Mouse (Mus musculus): ENCODE data around the gene St14. TPM values are rescaled to one million over a fixed set of nuclear protein-coding genes. Genes with fewer than 3 reads are reported as not detected.

The St14 gene
- polyA plus RNA-seq, 1 experiment from 2014 or later = 45.9 TPM

DNA sequence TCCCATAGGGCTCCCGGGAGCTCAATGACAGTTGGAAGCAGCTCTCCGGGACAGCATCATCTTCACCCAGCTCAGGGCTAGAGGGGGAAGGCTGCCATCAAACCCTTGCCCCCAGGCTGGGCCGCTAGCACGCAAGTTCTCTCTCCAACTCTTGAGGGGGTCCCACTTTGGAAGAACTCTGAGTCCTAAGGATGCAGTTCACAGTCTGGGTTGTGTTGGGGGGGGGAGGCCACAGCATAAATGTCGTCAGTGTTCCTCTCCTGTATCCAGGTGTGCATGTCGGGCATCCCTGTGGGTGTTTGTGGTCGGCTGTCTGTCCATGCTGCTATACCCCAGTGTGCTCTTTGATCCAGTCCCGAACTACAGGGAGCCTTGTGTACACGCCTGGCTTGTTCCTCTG is 42.1 kb downstream of the St14 start:
- TF ChIP-seq CTCF (IDR thresholded peaks at IDR 0.05; ENCODE audit: low read depth) = no peak
- DNase-seq (ENCODE audit: low spot score) (no peak), ATAC-seq (replicated peaks; ENCODE audit: low FRiP score, low read depth) (no peak)
- Histone ChIP-seq H3K9me3 (replicated peaks; ENCODE audit: low read length) (no peaks in the 10 kb centered on the region), H3K27me3 (ENCODE audit: insufficient read depth, low read length) (no peaks in the 10 kb centered on the region), H3K4me2 (ENCODE audit: low read length) (no peak overlapping the region), H3K27ac (no peak overlapping the region), H3K4me3 (replicated peaks; ENCODE audit: low read depth, low read length) (no peak overlapping the region), H3K36me3 (ENCODE audit: insufficient read depth, low read length) (no peaks in the 10 kb centered on the region), H3K9ac (ENCODE audit: low read depth, low read length) (no peak overlapping the region), H3K4me1 (replicated peaks; ENCODE audit: insufficient read depth, low read length) (no peaks in the 10 kb centered on the region)
- 87% methylated on average over 9 of the region's 9 CpGs for WGBS

DNA sequence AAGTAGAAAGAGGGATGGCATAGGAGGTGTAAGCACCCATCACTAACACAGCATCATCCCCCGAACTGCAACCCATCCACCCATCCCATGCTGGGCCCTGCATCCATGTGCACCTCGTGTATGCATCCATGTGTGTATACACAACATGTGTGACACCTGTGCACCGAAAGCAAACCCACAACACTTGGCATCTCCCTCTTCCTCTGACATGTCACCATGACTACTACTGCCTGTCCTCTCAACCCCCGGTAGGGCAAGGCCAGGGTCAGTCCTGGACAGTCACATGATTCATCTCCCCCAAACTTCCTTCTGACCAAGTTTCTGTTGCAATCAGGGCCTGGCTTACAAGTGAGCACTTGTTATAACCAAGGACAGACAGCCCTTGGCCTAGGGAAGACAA is 42.8 kb downstream of the St14 start:
- Histone ChIP-seq H3K36me3 (ENCODE audit: insufficient read depth, low read length) (no peaks in the 10 kb centered on the region), H3K4me3 (replicated peaks; ENCODE audit: low read depth, low read length) (no peak overlapping the region), H3K4me2 (ENCODE audit: low read length) (no peak overlapping the region), H3K27ac (no peak overlapping the region), H3K27me3 (ENCODE audit: insufficient read depth, low read length) (no peaks in the 10 kb centered on the region), H3K4me1 (replicated peaks; ENCODE audit: insufficient read depth, low read length) (no peaks in the 10 kb centered on the region), H3K9ac (ENCODE audit: low read depth, low read length) (no peak overlapping the region), H3K9me3 (replicated peaks; ENCODE audit: low read length) (no peaks in the 10 kb centered on the region)
- 72% methylated on average over 4 of the region's 4 CpGs for WGBS
- DNase-seq (ENCODE audit: low spot score) = no peak
- ATAC-seq (replicated peaks; ENCODE audit: low FRiP score, low read depth) = no peak
- no peak for TF ChIP-seq CTCF (IDR thresholded peaks at IDR 0.05; ENCODE audit: low read depth)

DNA sequence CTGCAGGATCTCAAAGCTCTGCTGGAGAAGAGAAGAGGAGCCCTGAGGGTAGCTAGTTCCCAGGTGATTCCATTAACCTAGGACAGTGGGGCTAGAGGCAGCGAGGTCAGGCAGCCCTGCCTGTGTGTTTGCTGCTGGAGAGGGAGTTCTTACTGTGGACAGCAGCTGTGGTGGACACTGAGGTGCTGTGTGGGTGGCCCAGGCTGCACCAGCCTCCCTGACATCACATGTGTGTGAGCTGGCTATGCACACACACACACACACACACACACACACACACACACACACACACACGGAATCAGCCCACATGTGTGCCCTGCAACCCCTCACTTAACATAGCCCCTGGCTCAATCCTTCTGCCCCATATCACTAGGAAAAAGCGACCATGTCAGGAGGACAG is 43.5 kb downstream of the St14 start:
- 66% methylated on average over 3 of the region's 3 CpGs for WGBS
- DNase-seq (ENCODE audit: low spot score) (no peak), ATAC-seq (replicated peaks; ENCODE audit: low FRiP score, low read depth) (no peak)
- Histone ChIP-seq H3K4me3 (replicated peaks; ENCODE audit: low read depth, low read length) (no peak overlapping the region), H3K9me3 (replicated peaks; ENCODE audit: low read length) (no peaks in the 10 kb centered on the region), H3K4me1 (replicated peaks; ENCODE audit: insufficient read depth, low read length) (no peaks in the 10 kb centered on the region), H3K27me3 (ENCODE audit: insufficient read depth, low read length) (no peaks in the 10 kb centered on the region), H3K27ac (no peak overlapping the region), H3K9ac (ENCODE audit: low read depth, low read length) (no peak overlapping the region), H3K36me3 (ENCODE audit: insufficient read depth, low read length) (no peaks in the 10 kb centered on the region), H3K4me2 (ENCODE audit: low read length) (no peak overlapping the region)
- no peak for TF ChIP-seq CTCF (IDR thresholded peaks at IDR 0.05; ENCODE audit: low read depth)

DNA sequence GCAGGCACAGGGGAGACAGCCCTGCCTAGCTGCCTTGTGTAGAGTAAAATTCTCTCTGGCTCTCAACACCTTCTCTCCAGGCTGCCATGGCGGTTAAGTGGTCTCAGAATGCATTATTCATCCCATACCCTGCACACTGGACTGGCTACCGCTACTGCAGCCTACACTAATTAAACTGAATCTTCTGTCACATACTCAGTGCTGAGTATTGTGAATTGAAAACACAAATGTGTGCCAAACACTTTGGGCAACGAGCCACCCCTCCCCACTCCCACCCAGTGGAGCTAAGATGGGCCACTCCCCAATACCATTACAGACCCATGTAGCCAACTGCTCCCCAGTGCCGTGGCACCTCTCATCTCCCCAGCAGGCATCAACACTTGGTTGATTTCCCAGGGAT is 44.2 kb downstream of the St14 start:
- no peak for DNase-seq (ENCODE audit: low spot score)
- TF ChIP-seq CTCF (IDR thresholded peaks at IDR 0.05; ENCODE audit: low read depth) = no peak
- Histone ChIP-seq H3K4me3 (replicated peaks; ENCODE audit: low read depth, low read length) (no peak overlapping the region), H3K4me1 (replicated peaks; ENCODE audit: insufficient read depth, low read length) (no peaks in the 10 kb centered on the region), H3K4me2 (ENCODE audit: low read length) (no peak overlapping the region), H3K9ac (ENCODE audit: low read depth, low read length) (no peak overlapping the region), H3K27me3 (ENCODE audit: insufficient read depth, low read length) (no peaks in the 10 kb centered on the region), H3K9me3 (replicated peaks; ENCODE audit: low read length) (no peaks in the 10 kb centered on the region), H3K36me3 (ENCODE audit: insufficient read depth, low read length) (no peaks in the 10 kb centered on the region), H3K27ac (no peak overlapping the region)
- no peak for ATAC-seq (replicated peaks; ENCODE audit: low FRiP score, low read depth)
- 87% methylated on average over 4 of the region's 4 CpGs for WGBS

DNA sequence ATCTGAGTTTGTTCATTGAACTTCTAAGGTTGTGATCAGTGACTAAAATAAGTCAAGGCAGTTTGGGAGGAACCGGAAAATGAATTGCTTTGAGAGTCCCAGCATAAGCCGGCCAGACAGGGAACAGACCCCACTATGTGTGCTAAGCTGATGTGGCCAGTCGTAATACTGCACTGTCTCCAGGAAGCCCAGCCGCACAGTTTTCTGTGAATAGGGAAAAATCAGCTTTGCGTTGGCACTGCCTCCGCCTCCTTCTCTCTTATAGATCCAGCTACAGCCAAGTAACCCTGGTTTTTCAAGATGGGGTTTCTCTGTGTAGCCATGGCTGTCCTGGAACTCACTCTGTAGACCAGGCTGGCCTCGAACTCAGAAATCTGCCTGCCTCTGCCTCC is 44.9 kb downstream of the St14 start:
- ATAC-seq (replicated peaks; ENCODE audit: low FRiP score, low read depth) (no peak), DNase-seq (ENCODE audit: low spot score) (no peak)
- Histone ChIP-seq H3K4me3 (replicated peaks; ENCODE audit: low read depth, low read length) (no peak overlapping the region), H3K4me2 (ENCODE audit: low read length) (no peak overlapping the region), H3K27ac (no peak overlapping the region), H3K4me1 (replicated peaks; ENCODE audit: insufficient read depth, low read length) (no peaks in the 10 kb centered on the region), H3K36me3 (ENCODE audit: insufficient read depth, low read length) (no peaks in the 10 kb centered on the region), H3K9me3 (replicated peaks; ENCODE audit: low read length) (no peaks in the 10 kb centered on the region), H3K27me3 (ENCODE audit: insufficient read depth, low read length) (no peaks in the 10 kb centered on the region), H3K9ac (ENCODE audit: low read depth, low read length) (no peak overlapping the region)
- WGBS = 82% methylated on average over 7 of the region's 7 CpGs
- no peak for TF ChIP-seq CTCF (IDR thresholded peaks at IDR 0.05; ENCODE audit: low read depth)

DNA sequence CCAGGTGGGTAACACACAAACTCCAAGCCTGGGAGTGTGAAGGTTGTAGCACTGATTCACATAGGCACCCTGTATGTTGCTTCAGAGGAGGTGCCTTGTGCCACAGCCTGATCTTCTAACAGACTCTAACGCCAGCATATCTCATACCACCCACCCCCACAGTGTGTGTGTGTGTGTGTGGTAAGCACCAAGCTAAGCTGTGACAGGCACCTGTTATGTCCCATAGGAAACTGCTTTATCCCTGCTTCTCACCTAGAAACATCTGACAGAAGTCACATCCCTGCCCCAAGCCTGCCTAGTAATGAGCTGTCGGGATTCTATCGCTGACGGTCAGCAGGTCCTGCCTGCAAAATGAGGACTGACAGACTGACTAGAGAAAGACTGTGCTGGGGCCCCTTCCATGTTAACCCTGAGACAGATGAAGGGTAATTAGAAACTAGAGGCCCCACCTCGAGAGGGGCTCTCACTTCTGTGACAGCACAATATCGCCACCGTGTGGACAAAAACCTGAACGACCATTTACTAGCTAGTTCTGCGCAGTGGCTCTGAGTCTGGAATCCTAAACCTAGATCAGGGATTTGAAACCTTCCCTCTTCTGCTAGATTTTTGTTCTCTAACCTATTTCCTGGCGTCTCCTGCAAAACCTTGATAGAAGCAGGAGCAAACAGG is 45.4 kb downstream of the St14 start:
- peak; percentile 84 for DNase-seq (ENCODE audit: low spot score)
- Histone ChIP-seq H3K36me3 (ENCODE audit: insufficient read depth, low read length) (no peaks in the 10 kb centered on the region), H3K4me1 (replicated peaks; ENCODE audit: insufficient read depth, low read length) (no peaks in the 10 kb centered on the region), H3K4me2 (ENCODE audit: low read length) (no peak overlapping the region), H3K9ac (ENCODE audit: low read depth, low read length) (no peak overlapping the region), H3K27me3 (ENCODE audit: insufficient read depth, low read length) (no peaks in the 10 kb centered on the region), H3K9me3 (replicated peaks; ENCODE audit: low read length) (no peaks in the 10 kb centered on the region), H3K4me3 (replicated peaks; ENCODE audit: low read depth, low read length) (no peak overlapping the region), H3K27ac (no peak overlapping the region)
- 20% methylated on average over 10 of the region's 10 CpGs for WGBS
- ATAC-seq (replicated peaks; ENCODE audit: low FRiP score, low read depth) = no peak
- peak; percentile 83 for TF ChIP-seq CTCF (IDR thresholded peaks at IDR 0.05; ENCODE audit: low read depth)

DNA sequence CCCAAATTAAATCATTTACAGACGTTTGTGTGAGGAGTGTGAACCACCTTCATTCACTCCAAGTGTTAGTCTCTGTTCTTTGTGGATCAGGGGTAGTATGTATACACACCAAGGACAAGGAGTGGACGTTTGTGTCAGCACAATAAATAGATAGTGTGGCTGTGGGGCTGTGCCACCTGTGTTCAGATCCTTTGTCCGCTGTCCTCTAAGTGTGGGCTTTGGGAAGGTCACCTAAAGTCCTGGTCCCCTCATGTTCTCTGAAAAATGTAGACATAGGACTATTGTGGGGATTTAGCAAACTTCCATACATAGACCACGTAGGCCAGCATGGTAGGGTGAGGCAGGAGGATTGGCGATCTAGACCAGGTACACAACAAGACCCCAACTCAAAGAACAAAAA is 46.1 kb downstream of the St14 start:
- Histone ChIP-seq H3K9me3 (replicated peaks; ENCODE audit: low read length) (no peaks in the 10 kb centered on the region), H3K36me3 (ENCODE audit: insufficient read depth, low read length) (no peaks in the 10 kb centered on the region), H3K4me2 (ENCODE audit: low read length) (no peak overlapping the region), H3K4me1 (replicated peaks; ENCODE audit: insufficient read depth, low read length) (no peaks in the 10 kb centered on the region), H3K4me3 (replicated peaks; ENCODE audit: low read depth, low read length) (no peak overlapping the region), H3K27me3 (ENCODE audit: insufficient read depth, low read length) (no peaks in the 10 kb centered on the region), H3K27ac (no peak overlapping the region), H3K9ac (ENCODE audit: low read depth, low read length) (no peak overlapping the region)
- 74% methylated on average over 5 of the region's 5 CpGs for WGBS
- no peak for TF ChIP-seq CTCF (IDR thresholded peaks at IDR 0.05; ENCODE audit: low read depth)
- ATAC-seq (replicated peaks; ENCODE audit: low FRiP score, low read depth) (no peak), DNase-seq (ENCODE audit: low spot score) (no peak)
